ENCODE assay signal across 2 mouse cellular contexts in the genomic region with DNA sequence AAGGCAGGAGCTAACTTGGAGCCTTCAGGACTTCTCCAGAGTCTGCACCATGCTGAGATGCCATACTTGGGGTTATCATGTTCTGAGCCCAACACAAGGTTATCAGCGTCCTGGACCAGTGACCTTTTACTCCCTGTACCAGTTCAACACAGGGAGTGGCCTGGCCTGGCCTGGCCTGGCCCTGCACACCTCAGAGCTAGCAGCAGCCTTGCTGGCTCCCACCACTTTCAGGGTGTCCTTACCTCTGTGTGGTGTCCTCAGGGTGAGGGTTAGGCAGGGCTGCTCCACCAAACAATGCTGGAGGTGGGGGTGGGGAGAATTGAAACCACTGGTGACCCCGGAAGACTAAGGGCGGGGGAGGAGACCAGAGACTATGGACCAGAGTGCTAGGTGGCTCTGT.
TF ChIP-seq lines count a peak whose summit lies in the region.

No protein-coding gene starts in this region.

TF ChIP-seq in CH12.LX, 34 proteins besides CTCF, POLR2A, EP300 and RAD21:
- TF ChIP-seq ZKSCAN1 (IDR thresholded peaks at IDR 0.05; ENCODE audit: borderline replicate concordance, low read depth, low read length) (no peak), E2F4 (IDR thresholded peaks at IDR 0.05; ENCODE audit: insufficient replicate concordance, low read depth, low read length) (no peak), CHD2 (IDR thresholded peaks at IDR 0.05; ENCODE audit: low read length) (no peak), ELF1 (IDR thresholded peaks at IDR 0.05; ENCODE audit: low read depth, low read length) (peak; percentile 22; the same call in 1 of the 2 replicates), RCOR1 (conservative IDR thresholded peaks at IDR 0.05; ENCODE audit: low read depth, low read length) (no peak), ZMIZ1 (IDR thresholded peaks at IDR 0.05; ENCODE audit: low read depth, low read length) (no peak), TBP (conservative IDR thresholded peaks at IDR 0.05; ENCODE audit: low read depth, low read length) (no peak)

TF ChIP-seq in myocyte, 11 proteins besides CTCF, POLR2A, EP300 and RAD21:
- TF ChIP-seq E2F4 (IDR thresholded peaks at IDR 0.05; ENCODE audit: insufficient read depth) = no peak
- no peak for TF ChIP-seq MAX (IDR thresholded peaks at IDR 0.05; ENCODE audit: low read depth)
- TF ChIP-seq MYOD1 (IDR thresholded peaks at IDR 0.05; ENCODE audit: control insufficient read depth in 1 of 3, insufficient read length in 2 of 3, low read depth in 2 of 3) = no peak
